Mouse (Mus musculus) forebrain, embryonic 14.5 days (tissue): ENCODE results near the gene Cyp2w1. TPM values are rescaled to one million over a fixed set of nuclear protein-coding genes. Genes with fewer than 3 reads are reported as not detected.

ENCODE experiments used
- ATAC-seq: fragments of 200-750 bp; cut with Nextera tagmentation; 2 replicates; pipeline ENCODE4 v1.8.0; 2017; ENCODE audit warnings: mild to moderate bottlenecking, moderate library complexity
- DNase-seq: peaks from one replicate; pipeline ENCODE4 v3.0.0-alpha.2; 2015; ENCODE audit warnings: low spot score
- H3K27ac ChIP-seq: fragments of 300-500 bp; sonication (generic); 2 replicates; pipeline ENCODE4 v1.5.1; 2014; ENCODE audit warnings: low read depth, mild to moderate bottlenecking, control low read depth, low read length, moderate library complexity
- H3K27me3 ChIP-seq: fragments of 300-500 bp; sonication (generic); replicated peaks from 2 replicates; pipeline ENCODE4 v1.6.1; 2014; ENCODE audit warnings: low read length, control low read depth, mixed read lengths; ENCODE audit not compliant: control insufficient read depth, insufficient read depth
- H3K36me3 ChIP-seq: fragments of 300-500 bp; sonication (generic); 2 replicates; pipeline ENCODE4 v1.6.1; 2014; ENCODE audit warnings: low read length, control low read depth; ENCODE audit not compliant: control insufficient read depth, insufficient read depth
- H3K4me1 ChIP-seq: fragments of 300-500 bp; sonication (generic); 2 replicates; pipeline ENCODE4 v1.6.1; 2014; ENCODE audit warnings: antibody characterized with exemption, low read length, control low read depth; ENCODE audit not compliant: control insufficient read depth, insufficient read depth
- H3K4me2 ChIP-seq: fragments of 300-500 bp; sonication (generic); 2 replicates; pipeline ENCODE4 v1.6.1; 2014; ENCODE audit warnings: mild to moderate bottlenecking, control low read depth, low read length
- H3K4me3 ChIP-seq: fragments of 300-500 bp; sonication (generic); 2 replicates; pipeline ENCODE4 v1.5.1; 2014; ENCODE audit warnings: low read depth, low read length, control low read depth
- H3K9ac ChIP-seq: fragments of 300-500 bp; sonication (generic); 2 replicates; pipeline ENCODE4 v1.6.1; 2014; ENCODE audit warnings: mild to moderate bottlenecking, low read length, control low read depth, moderate library complexity
- H3K9me3 ChIP-seq: fragments of 300-500 bp; sonication (generic); replicated peaks from 2 replicates; pipeline ENCODE4 v1.6.1; 2016; ENCODE audit warnings: low read length, control low read depth, mixed read lengths; ENCODE audit not compliant: control insufficient read depth
- WGBS: fragments of 180-500 bp; shearing (Covaris S2); extraction: QIAGEN DNeasy Blood & Tissue Kit; methylation state at CpG from one replicate; pipeline ENCODE4 v1.1.7; 2014; 5-methylcytosine and 5-hydroxymethylcytosine counted together
- polyA plus RNA-seq: library from polyadenylated mRNA; unstranded; fragments of >200 nt; fragmentation: Nextera tagmentation; extraction: Ambion mirVana; gene quantifications from 2 replicates; pipeline ENCODE4 v1.2.1, GENCODE M21; 2014

Gene Cyp2w1
- polyA plus RNA-seq, 1 experiment from 2014 or later, result not detected

GRCm38 (mm10) chr5:139365827-139366226 lies 13.4 kb downstream of the Cyp2w1 start:
- Histone ChIP-seq H3K9me3 (no peaks in the 10 kb centered on the region), H3K27ac (no peak overlapping the region), H3K27me3 (no peaks in the 10 kb centered on the region), H3K4me3 (no peak overlapping the region), H3K4me1 (no peaks in the 10 kb centered on the region), H3K4me2 (no peak overlapping the region), H3K36me3 (peaks cover 5% of the 10 kb centered on the region; the same call in 1 of the 2 replicates), H3K9ac (no peak overlapping the region)
- 88% methylated on average over 1 of the region's 1 CpGs for WGBS
- no peak for DNase-seq
- ATAC-seq, result no peak

GRCm38 (mm10) chr5:139366484-139366883 lies 14.1 kb downstream of the Cyp2w1 start:
- Histone ChIP-seq H3K4me3 (no peak overlapping the region), H3K4me1 (peaks cover 2% of the 10 kb centered on the region; the same call in 1 of the 2 replicates), H3K27ac (no peak overlapping the region), H3K27me3 (no peaks in the 10 kb centered on the region), H3K36me3 (peaks cover 5% of the 10 kb centered on the region; the same call in 1 of the 2 replicates), H3K9ac (no peak overlapping the region), H3K9me3 (no peaks in the 10 kb centered on the region), H3K4me2 (no peak overlapping the region)
- no peak for ATAC-seq
- DNase-seq, result no peak
- WGBS, result 81% methylated on average over 11 of the region's 11 CpGs

GRCm38 (mm10) chr5:139367884-139368458 lies 15.6 kb downstream of the Cyp2w1 start:
- Histone ChIP-seq H3K27me3 (no peaks in the 10 kb centered on the region), H3K9ac (no peak overlapping the region), H3K4me3 (no peak overlapping the region), H3K36me3 (no peaks in the 10 kb centered on the region), H3K9me3 (no peaks in the 10 kb centered on the region), H3K4me1 (peaks cover 9% of the 10 kb centered on the region), H3K27ac (no peak overlapping the region), H3K4me2 (no peak overlapping the region)
- ATAC-seq, result no peak
- WGBS, result 92% methylated on average over 4 of the region's 4 CpGs
- DNase-seq, result no peak

GRCm38 (mm10) chr5:139368638-139369320 lies 16.4 kb downstream of the Cyp2w1 start:
- no peak for ATAC-seq

GRCm38 (mm10) chr5:139370336-139370735 lies 17.9 kb downstream of the Cyp2w1 start:
- DNase-seq (no peak), ATAC-seq (no peak)
- H3K4me3 ChIP-seq, result no peak overlapping the region
- no peaks in the 10 kb centered on the region for H3K27me3 ChIP-seq
- no peak overlapping the region for H3K4me2 ChIP-seq
- 86% methylated on average over 6 of the region's 6 CpGs for WGBS
- H3K9ac ChIP-seq, result no peak overlapping the region
- H3K36me3 ChIP-seq, result no peaks in the 10 kb centered on the region
- H3K27ac ChIP-seq, result no peak overlapping the region
- H3K4me1 ChIP-seq, result peaks cover 9% of the 10 kb centered on the region
- H3K9me3 ChIP-seq, result no peaks in the 10 kb centered on the region

More at GRCm38 (mm10) chr5:139368638-139369320, 16.4 kb downstream of the Cyp2w1 start:
- H3K27me3 ChIP-seq, result no peaks in the 10 kb centered on the region
- no peaks in the 10 kb centered on the region for H3K9me3 ChIP-seq
- no peak overlapping the region for H3K4me2 ChIP-seq
- no peak overlapping the region for H3K9ac ChIP-seq
- H3K4me1 ChIP-seq, result peaks cover 9% of the 10 kb centered on the region
- WGBS, result 80% methylated on average over 11 of the region's 11 CpGs
- no peaks in the 10 kb centered on the region for H3K36me3 ChIP-seq
- no peak overlapping the region for H3K4me3 ChIP-seq
- DNase-seq, result no peak
- no peak overlapping the region for H3K27ac ChIP-seq

- ATAC-seq (no peak), DNase-seq (no peak)
- Histone ChIP-seq H3K4me3 (no peak overlapping the region), H3K9me3 (no peaks in the 10 kb centered on the region), H3K4me1 (peaks cover 9% of the 10 kb centered on the region), H3K27ac (no peak overlapping the region), H3K9ac (peak overlapping the region; percentile 84), H3K36me3 (no peaks in the 10 kb centered on the region), H3K4me2 (peak overlapping the region; percentile 92), H3K27me3 (no peaks in the 10 kb centered on the region)
- WGBS, result 65% methylated on average over 5 of the region's 5 CpGs
These were observed 18.7 kb downstream of the Cyp2w1 start for GRCm38 (mm10) chr5:139371118-139371517.

GRCm38 (mm10) chr5:139371631-139372401 lies 19.4 kb downstream of the Cyp2w1 start:
- ATAC-seq, result peak; percentile 96
- H3K4me3 ChIP-seq, result peak overlapping the region; percentile 51
- H3K4me2 ChIP-seq, result peak overlapping the region; percentile 92
- peak; percentile 93 for DNase-seq
- peak overlapping the region; percentile 84 for H3K9ac ChIP-seq
- H3K4me1 ChIP-seq, result peaks cover 9% of the 10 kb centered on the region
- no peaks in the 10 kb centered on the region for H3K27me3 ChIP-seq
- WGBS, result 2% methylated on average over 39 of the region's 39 CpGs
- H3K9me3 ChIP-seq, result no peaks in the 10 kb centered on the region
- no peaks in the 10 kb centered on the region for H3K36me3 ChIP-seq
- H3K27ac ChIP-seq, result peak overlapping the region; percentile 66

- Histone ChIP-seq H3K27me3 (no peaks in the 10 kb centered on the region), H3K27ac (no peak overlapping the region), H3K4me2 (no peak overlapping the region), H3K4me1 (peaks cover 9% of the 10 kb centered on the region), H3K9ac (no peak overlapping the region), H3K4me3 (no peak overlapping the region), H3K9me3 (no peaks in the 10 kb centered on the region), H3K36me3 (no peaks in the 10 kb centered on the region)
- ATAC-seq (no peak), DNase-seq (no peak)
- 79% methylated on average over 3 of the region's 3 CpGs for WGBS
These were observed 20.7 kb downstream of the Cyp2w1 start for GRCm38 (mm10) chr5:139373126-139373525.
